Mouse (Mus musculus): ENCODE data around the gene Dhrs7c. TPM values are rescaled to one million over a fixed set of nuclear protein-coding genes. Genes with fewer than 3 reads are reported as not detected.
A peak's percentile ranks its signal among the peaks of the same experiment; 100 is the strongest.

Gene Dhrs7c
- not detected in 2 replicates for total RNA-seq (2012; rRNA removed)

- no peak for DNase-seq (ENCODE audit: low read depth, low spot score)
- Histone ChIP-seq H3K9me3 (ENCODE audit: control insufficient read depth, insufficient read depth, low read depth, low read length) (no peaks in the 10 kb centered on the region), H3K4me3 (ENCODE audit: insufficient read depth in 1 of 2, low read depth in 1 of 2, low read length in 2 of 2, poor library complexity in 1 of 2, severe bottlenecking in 1 of 2) (no peak within 1 kb of the TSS), H3K4me1 (ENCODE audit: control insufficient read depth in 2 of 2, insufficient read depth in 2 of 2, low read length in 2 of 2, poor library complexity in 1 of 2) (0 out of 4 replicates have a peak, but pooled peaks cover 0 to 2% of the 10 kb centered on the region in 2 experiments), H3K27ac (ENCODE audit: insufficient read depth, low read depth, low read length, poor library complexity, severe bottlenecking) (no peak within 1 kb of the TSS), H3K36me3 (ENCODE audit: control insufficient read depth, insufficient read depth, low read length, poor library complexity, severe bottlenecking) (no peaks in the 10 kb centered on the region), H3K9ac (ENCODE audit: insufficient read depth, low read depth, low read length, poor library complexity, severe bottlenecking) (no peak within 1 kb of the TSS)
- TF ChIP-seq MAFK (IDR thresholded peaks at IDR 0.05; ENCODE audit: insufficient read depth, low read depth, low read length) (no peak), ZNF384 (IDR thresholded peaks at IDR 0.05; ENCODE audit: low read depth, low read length) (no peak)
- in situ Hi-C loops (cut with MboI; ENCODE audit: low sequenced_read_pairs in 2 of 2, unreplicated experiment in 2 of 2): no loop called here
Measured at GRCm38 (mm10) chr11:67797931-67798330, at the start of gene Dhrs7c. TSS of gene Dhrs7c (plus strand) at chr11:67798187.

DNA sequence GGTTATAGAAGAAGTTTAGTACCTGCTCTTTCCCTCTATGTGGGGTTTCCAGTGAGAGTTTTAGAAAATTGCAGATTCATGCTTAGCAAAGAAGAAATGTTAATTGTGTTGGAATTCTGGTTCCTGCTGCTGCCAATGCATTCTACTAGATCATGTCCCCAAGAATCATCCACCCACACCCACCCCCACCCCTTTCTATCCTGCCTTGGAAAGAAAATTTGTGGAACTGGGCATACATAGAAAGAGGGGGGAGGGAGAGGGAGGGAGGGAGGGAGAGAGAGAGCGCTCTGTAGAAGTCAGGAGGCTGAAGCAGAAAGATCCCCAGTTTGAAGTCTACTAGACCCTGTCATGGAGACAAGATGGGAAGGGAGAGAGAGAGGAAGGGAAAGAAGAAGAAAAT, 41.7 kb upstream of the Dhrs7c start:
- TF ChIP-seq ZC3H11A (IDR thresholded peaks at IDR 0.05; ENCODE audit: borderline replicate concordance, low read depth, low read length) (no peak), CHD2 (IDR thresholded peaks at IDR 0.05; ENCODE audit: low read depth, low read length) (no peak), ZNF384 (IDR thresholded peaks at IDR 0.05; ENCODE audit: low read depth, low read length) (no peak), MAFK (IDR thresholded peaks at IDR 0.05; ENCODE audit: insufficient read depth, low read depth, low read length) (no peak), HCFC1 (IDR thresholded peaks at IDR 0.05; ENCODE audit: borderline replicate concordance, insufficient read depth, low read length) (no peak)
- in situ Hi-C loops (cut with MboI; ENCODE audit: low sequenced_read_pairs in 2 of 2, unreplicated experiment in 2 of 2): no loop called here

GRCm38 (mm10) chr11:67757373-67758167, 40.4 kb upstream of the Dhrs7c start:
- TF ChIP-seq HCFC1 (IDR thresholded peaks at IDR 0.05; ENCODE audit: borderline replicate concordance, insufficient read depth, low read length) (no peak), ZNF384 (IDR thresholded peaks at IDR 0.05; ENCODE audit: low read depth, low read length) (no peak), CHD2 (IDR thresholded peaks at IDR 0.05; ENCODE audit: low read depth, low read length) (no peak), MAFK (IDR thresholded peaks at IDR 0.05; ENCODE audit: insufficient read depth, low read depth, low read length) (no peak), ZC3H11A (IDR thresholded peaks at IDR 0.05; ENCODE audit: borderline replicate concordance, low read depth, low read length) (no peak)
- in situ Hi-C loops (cut with MboI; ENCODE audit: low sequenced_read_pairs in 2 of 2, unreplicated experiment in 2 of 2): no loop called here
- H3K27ac ChIP-seq (ENCODE audit: insufficient read depth, low read depth, low read length, poor library complexity, severe bottlenecking): no peak overlapping the region
- H3K36me3 ChIP-seq (ENCODE audit: control insufficient read depth, insufficient read depth, low read length, poor library complexity, severe bottlenecking): no peaks in the 10 kb centered on the region
- H3K9ac ChIP-seq (ENCODE audit: insufficient read depth, low read depth, low read length, poor library complexity, severe bottlenecking): no peak overlapping the region
- peak; percentile 20 for DNase-seq (ENCODE audit: low read depth, low spot score)
- no peak overlapping the region for H3K4me3 ChIP-seq (ENCODE audit: insufficient read depth in 1 of 2, low read depth in 1 of 2, low read length in 2 of 2, poor library complexity in 1 of 2, severe bottlenecking in 1 of 2)
- no peaks in the 10 kb centered on the region for H3K9me3 ChIP-seq (ENCODE audit: control insufficient read depth, insufficient read depth, low read depth, low read length)
- no peaks in the 10 kb centered on the region for H3K4me1 ChIP-seq (ENCODE audit: control insufficient read depth in 2 of 2, insufficient read depth in 2 of 2, low read length in 2 of 2, poor library complexity in 1 of 2)

More for the DNA sequence above, 41.7 kb upstream of the Dhrs7c start:
- Histone ChIP-seq H3K9me3 (ENCODE audit: control insufficient read depth, insufficient read depth, low read depth, low read length) (no peaks in the 10 kb centered on the region), H3K36me3 (ENCODE audit: control insufficient read depth, insufficient read depth, low read length, poor library complexity, severe bottlenecking) (no peaks in the 10 kb centered on the region), H3K27ac (ENCODE audit: insufficient read depth, low read depth, low read length, poor library complexity, severe bottlenecking) (no peak overlapping the region), H3K9ac (ENCODE audit: insufficient read depth, low read depth, low read length, poor library complexity, severe bottlenecking) (no peak overlapping the region), H3K4me1 (ENCODE audit: control insufficient read depth in 2 of 2, insufficient read depth in 2 of 2, low read length in 2 of 2, poor library complexity in 1 of 2) (no peaks in the 10 kb centered on the region), H3K4me3 (ENCODE audit: insufficient read depth in 1 of 2, low read depth in 1 of 2, low read length in 2 of 2, poor library complexity in 1 of 2, severe bottlenecking in 1 of 2) (no peak overlapping the region)
- no peak for DNase-seq (ENCODE audit: low read depth, low spot score)

DNA sequence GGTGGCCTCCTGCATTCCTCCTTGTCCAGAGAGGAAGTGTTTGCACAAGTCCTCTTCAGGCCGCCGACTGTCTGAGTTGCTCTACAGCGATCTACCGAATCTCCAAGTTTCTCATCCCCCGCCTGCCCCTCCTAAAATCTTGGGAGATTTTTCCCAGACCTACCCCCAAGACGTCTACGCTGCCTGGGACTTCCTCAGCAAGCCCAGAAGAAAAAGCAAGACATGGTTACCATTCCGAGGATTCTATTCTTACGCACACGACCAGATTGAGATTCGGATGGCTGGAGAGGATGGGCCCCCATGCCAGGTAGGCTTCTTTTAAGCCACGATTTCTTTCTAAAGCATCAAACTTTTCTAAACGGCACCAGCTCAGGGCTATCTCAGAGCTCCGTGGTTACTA, 26.9 kb upstream of the Dhrs7c start, which contains the start of gene Glp2r:
Gene Glp2r (minus strand): TSS at position 101 of the 400 bp plus-strand sequence.
- in situ Hi-C loops (cut with MboI; ENCODE audit: low sequenced_read_pairs in 2 of 2, unreplicated experiment in 2 of 2): no loop called here

More for the DNA sequence above, 26.9 kb upstream of the Dhrs7c start, which contains the start of gene Glp2r:
- Histone ChIP-seq H3K27ac (ENCODE audit: insufficient read depth, low read depth, low read length, poor library complexity, severe bottlenecking) (no peak within 1 kb of the TSS), H3K9me3 (ENCODE audit: control insufficient read depth, insufficient read depth, low read depth, low read length) (no peaks in the 10 kb centered on the region), H3K9ac (ENCODE audit: insufficient read depth, low read depth, low read length, poor library complexity, severe bottlenecking) (no peak within 1 kb of the TSS), H3K4me3 (ENCODE audit: insufficient read depth in 1 of 2, low read depth in 1 of 2, low read length in 2 of 2, poor library complexity in 1 of 2, severe bottlenecking in 1 of 2) (no peak within 1 kb of the TSS), H3K36me3 (ENCODE audit: control insufficient read depth, insufficient read depth, low read length, poor library complexity, severe bottlenecking) (no peaks in the 10 kb centered on the region), H3K4me1 (ENCODE audit: control insufficient read depth in 2 of 2, insufficient read depth in 2 of 2, low read length in 2 of 2, poor library complexity in 1 of 2) (no peaks in the 10 kb centered on the region)
- DNase-seq (ENCODE audit: low read depth, low spot score): no peak
- TF ChIP-seq MAFK (IDR thresholded peaks at IDR 0.05; ENCODE audit: insufficient read depth, low read depth, low read length) (no peak), ZNF384 (IDR thresholded peaks at IDR 0.05; ENCODE audit: low read depth, low read length) (no peak), HCFC1 (IDR thresholded peaks at IDR 0.05; ENCODE audit: borderline replicate concordance, insufficient read depth, low read length) (no peak), ZC3H11A (IDR thresholded peaks at IDR 0.05; ENCODE audit: borderline replicate concordance, low read depth, low read length) (no peak), CHD2 (IDR thresholded peaks at IDR 0.05; ENCODE audit: low read depth, low read length) (no peak)
